Mouse (Mus musculus) liver, embryonic 15.5 days (tissue): ENCODE measurements around the gene Vmn2r63. TPM values are rescaled to one million over a fixed set of nuclear protein-coding genes. Genes with fewer than 3 reads are reported as not detected.
"Not testable (repeated sequence)": the region's sequence is repeated elsewhere in the genome, so short reads cannot be mapped to it uniquely, and the experiment has no call there.

Experiments
- ATAC-seq: fragments of 200-750 bp; cut with Nextera tagmentation; 2 replicates; pipeline ENCODE4 v1.8.0; 2017; ENCODE audit warnings: moderate number of reproducible peaks, mild to moderate bottlenecking, moderate library complexity; ENCODE audit not compliant: insufficient read depth
- H3K27ac ChIP-seq: fragments of 300-500 bp; sonication (generic); replicated peaks from 2 replicates; pipeline ENCODE4 v1.5.1; 2015; ENCODE audit warnings: mild to moderate bottlenecking, inconsistent platforms
- H3K27me3 ChIP-seq: fragments of 300-500 bp; sonication (generic); 2 replicates; pipeline ENCODE4 v1.6.1; 2015; ENCODE audit warnings: mild to moderate bottlenecking, inconsistent platforms
- H3K36me3 ChIP-seq: fragments of 300-500 bp; sonication (generic); replicated peaks from 2 replicates; pipeline ENCODE4 v1.6.1; 2015; ENCODE audit warnings: moderate library complexity, mild to moderate bottlenecking, inconsistent platforms
- H3K4me1 ChIP-seq: fragments of 300-500 bp; sonication (generic); replicated peaks from 2 replicates; pipeline ENCODE4 v1.6.1; 2015; ENCODE audit warnings: inconsistent platforms
- H3K4me2 ChIP-seq: fragments of 300-500 bp; sonication (generic); 2 replicates; pipeline ENCODE4 v1.6.1; 2015; ENCODE audit warnings: moderate library complexity, mild to moderate bottlenecking, inconsistent platforms
- H3K4me3 ChIP-seq: fragments of 300-500 bp; sonication (generic); replicated peaks from 2 replicates; pipeline ENCODE4 v1.5.1; 2015; ENCODE audit warnings: mild to moderate bottlenecking, inconsistent platforms
- H3K9ac ChIP-seq: fragments of 300-500 bp; sonication (generic); 2 replicates; pipeline ENCODE4 v1.6.1; 2015; ENCODE audit warnings: moderate library complexity, mild to moderate bottlenecking, inconsistent platforms
- H3K9me3 ChIP-seq: fragments of 300-500 bp; sonication (generic); replicated peaks from 2 replicates; pipeline ENCODE4 v1.6.1; 2016; ENCODE audit warnings: inconsistent platforms
- WGBS: fragments of 180-500 bp; shearing (Covaris S2); methylation state at CpG from one replicate; pipeline ENCODE4 v1.1.7; 2015; ENCODE audit warnings: mixed read lengths; ENCODE audit not compliant: insufficient replicate concordance; 5-methylcytosine and 5-hydroxymethylcytosine counted together
- microRNA-seq: library from miRNA; unstranded; fragments of <30 nt; microRNA quantifications from one replicate; pipeline ENCODE4, GENCODE M21; 2016
- polyA plus RNA-seq: library from polyadenylated mRNA; unstranded; fragments of >200 nt; fragmentation: Nextera tagmentation; extraction: Ambion mirVana; gene quantifications from 2 replicates; pipeline ENCODE4 v1.2.1, GENCODE M21; 2015

Gene Vmn2r63
- polyA plus RNA-seq, result not detected in 2 replicates

GRCm38 (mm10) chr7:42933722-42934121 lies at the start of gene Vmn2r63:
TSS of gene Vmn2r63 (minus strand) at chr7:42933822.
- not testable (repeated sequence) for ATAC-seq, H3K4me3 ChIP-seq, H3K4me2 ChIP-seq, H3K9me3 ChIP-seq, H3K9ac ChIP-seq, H3K27ac ChIP-seq, H3K4me1 ChIP-seq, H3K36me3 ChIP-seq, H3K27me3 ChIP-seq

- Histone ChIP-seq H3K9me3 (no peaks in the 10 kb centered on the region), H3K4me2 (no peak overlapping the region), H3K36me3 (no peaks in the 10 kb centered on the region), H3K4me3 (no peak overlapping the region), H3K9ac (no peak overlapping the region), H3K27me3 (no peaks in the 10 kb centered on the region), H3K27ac (no peak overlapping the region), H3K4me1 (no peaks in the 10 kb centered on the region)
- WGBS, result 60% methylated on average over 10 of the region's 10 CpGs
- no peak for ATAC-seq
Measured at GRCm38 (mm10) chr7:42980739-42981138, 47.1 kb upstream of the Vmn2r63 start.

- no peak overlapping the region for H3K4me3 ChIP-seq
- 29% methylated on average over 11 of the region's 11 CpGs for WGBS
- no peaks in the 10 kb centered on the region for H3K36me3 ChIP-seq
- H3K4me1 ChIP-seq, result no peaks in the 10 kb centered on the region
- no peaks in the 10 kb centered on the region for H3K9me3 ChIP-seq
- H3K27ac ChIP-seq, result no peak overlapping the region
- H3K9ac ChIP-seq, result no peak overlapping the region
- ATAC-seq, result no peak
- H3K4me2 ChIP-seq, result no peak overlapping the region
- H3K27me3 ChIP-seq, result no peaks in the 10 kb centered on the region
Measured at GRCm38 (mm10) chr7:42980098-42980497, 46.5 kb upstream of the Vmn2r63 start.

GRCm38 (mm10) chr7:42965246-42965645 lies 31.6 kb upstream of the Vmn2r63 start:
- H3K9ac ChIP-seq, result no peak overlapping the region
- no peaks in the 10 kb centered on the region for H3K27me3 ChIP-seq
- H3K36me3 ChIP-seq, result no peaks in the 10 kb centered on the region

GRCm38 (mm10) chr7:42898067-42898466 lies 35.6 kb downstream of the Vmn2r63 start:
- H3K9me3 ChIP-seq, ATAC-seq, H3K27ac ChIP-seq, H3K36me3 ChIP-seq, H3K9ac ChIP-seq, H3K4me1 ChIP-seq, H3K4me3 ChIP-seq, H3K4me2 ChIP-seq, H3K27me3 ChIP-seq: not testable (repeated sequence)
- WGBS, result 57% methylated on average over 2 of the region's 2 CpGs

More at GRCm38 (mm10) chr7:42965246-42965645, 31.6 kb upstream of the Vmn2r63 start:
- 53% methylated on average over 9 of the region's 9 CpGs for WGBS
- Histone ChIP-seq H3K9me3 (no peaks in the 10 kb centered on the region), H3K4me3 (no peak overlapping the region), H3K4me1 (no peaks in the 10 kb centered on the region), H3K4me2 (no peak overlapping the region), H3K27ac (no peak overlapping the region)
- ATAC-seq, result no peak

GRCm38 (mm10) chr7:42878090-42878489 lies 55.5 kb downstream of the Vmn2r63 start:
- ATAC-seq, result no peak
- Histone ChIP-seq H3K36me3 (no peaks in the 10 kb centered on the region), H3K9me3 (0 out of 2 replicates have a peak, but pooled peaks cover 4% of the 10 kb centered on the region), H3K27me3 (no peaks in the 10 kb centered on the region), H3K4me3 (no peak overlapping the region), H3K4me2 (no peak overlapping the region), H3K27ac (no peak overlapping the region), H3K4me1 (no peaks in the 10 kb centered on the region), H3K9ac (no peak overlapping the region)
- 33% methylated on average over 23 of the region's 23 CpGs for WGBS

GRCm38 (mm10) chr7:42866801-42867458 lies 66.7 kb downstream of the Vmn2r63 start, which contains the start of gene Gm2381:
TSS of gene Gm2381 (minus strand) at chr7:42867234.
- ATAC-seq, H3K4me2 ChIP-seq, H3K9me3 ChIP-seq, H3K4me3 ChIP-seq, H3K27ac ChIP-seq, H3K9ac ChIP-seq, H3K27me3 ChIP-seq, H3K4me1 ChIP-seq, H3K36me3 ChIP-seq: not testable (repeated sequence)
- WGBS, result 64% methylated on average over 8 of the region's 8 CpGs

Small RNA genes within 50 kb of the gene (microRNA-seq; reads per million reads assigned to microRNA genes)
- not detected for gene Gm23256

Other genes with a start within 250 kb of the Vmn2r63 start
- gene Zfp975, start 241.1 kb downstream of the Vmn2r63 start, polyA plus RNA-seq, result 1.8 and 1.9 TPM in 2 replicates
- not detected in 2 replicates for gene Gm17067, start 206.8 kb downstream of the Vmn2r63 start, polyA plus RNA-seq
- gene Vmn2r62, start 140.3 kb downstream of the Vmn2r63 start, polyA plus RNA-seq, result not detected in 2 replicates
- not detected in 2 replicates for gene Gm2381, start 66.6 kb downstream of the Vmn2r63 start, polyA plus RNA-seq
- not detected in 2 replicates for gene Gm9268, start 84.9 kb upstream of the Vmn2r63 start, polyA plus RNA-seq
- not detected in 2 replicates for gene Zfp936, start 180.4 kb upstream of the Vmn2r63 start, polyA plus RNA-seq